Mouse (Mus musculus) mouse trophoblast stem cell (cell line): ENCODE data around the gene Trim16.

ENCODE experiments used
- in situ Hi-C, 2 experiments: fragments of 300-500 bp; cut with MseI, MboI; formaldehyde crosslinking; loops; 2 replicates in 1 of 2; 3 replicates in 1 of 2; pipeline ENCODE4 v1.15.1; 2025

Gene Trim16

GRCm38 (mm10) chr11:62891763-62892162 lies 71.7 kb downstream of the Trim16 start:
- in situ Hi-C loops = no loop called here
